Mouse (Mus musculus) lung, embryonic 15.5 days (tissue): ENCODE results near the gene Prkar2b. TPM values are rescaled to one million over a fixed set of nuclear protein-coding genes. Genes with fewer than 3 reads are reported as not detected.

Experiments used
- ATAC-seq: fragments of 200-750 bp; cut with Nextera tagmentation; 2 replicates; pipeline ENCODE4 v1.8.0; 2017; ENCODE audit warnings: moderate number of reproducible peaks, borderline replicate concordance; ENCODE audit not compliant: low FRiP score, low TSS enrichment; ENCODE audit errors: extremely low read depth
- H3K27ac ChIP-seq: fragments of 300-500 bp; sonication (generic); 2 replicates; pipeline ENCODE4 v1.5.1; 2015; ENCODE audit warnings: moderate library complexity, mild to moderate bottlenecking, inconsistent platforms
- H3K27me3 ChIP-seq: fragments of 300-500 bp; sonication (generic); 2 replicates; pipeline ENCODE4 v1.6.1; 2015; ENCODE audit warnings: inconsistent platforms
- H3K36me3 ChIP-seq: fragments of 300-500 bp; sonication (generic); 2 replicates; pipeline ENCODE4 v1.6.1; 2015; ENCODE audit warnings: inconsistent platforms
- H3K4me1 ChIP-seq: fragments of 300-500 bp; sonication (generic); 2 replicates; pipeline ENCODE4 v1.6.1; 2015; ENCODE audit warnings: inconsistent platforms
- H3K4me2 ChIP-seq: fragments of 300-500 bp; sonication (generic); 2 replicates; pipeline ENCODE4 v1.6.1; 2015; ENCODE audit warnings: inconsistent platforms, mild to moderate bottlenecking, moderate library complexity
- H3K4me3 ChIP-seq: fragments of 300-500 bp; sonication (generic); 2 replicates; pipeline ENCODE4 v1.5.1; 2015; ENCODE audit warnings: mild to moderate bottlenecking, inconsistent platforms
- H3K9ac ChIP-seq: fragments of 300-500 bp; sonication (generic); 2 replicates; pipeline ENCODE4 v1.6.1; 2015; ENCODE audit warnings: inconsistent platforms
- H3K9me3 ChIP-seq: fragments of 300-500 bp; sonication (generic); 2 replicates; pipeline ENCODE4 v1.6.1; 2016; ENCODE audit warnings: inconsistent platforms
- WGBS: fragments of 180-500 bp; shearing (Covaris S2); methylation state at CpG from one replicate; pipeline ENCODE4 v1.1.7; 2015; 5-methylcytosine and 5-hydroxymethylcytosine counted together
- polyA plus RNA-seq: library from polyadenylated mRNA; unstranded; fragments of >200 nt; fragmentation: Nextera tagmentation; extraction: Ambion mirVana; gene quantifications from 2 replicates; pipeline ENCODE4 v1.2.1, GENCODE M21; 2015

Gene Prkar2b
- polyA plus RNA-seq, 1 experiment from 2014 or later, result 21.4 TPM

- H3K27me3 ChIP-seq, result no peaks in the 10 kb centered on the region
- H3K27ac ChIP-seq, result peak within 1 kb of the TSS; percentile 99
- H3K36me3 ChIP-seq, result no peaks in the 10 kb centered on the region
- 0 out of 2 replicates have a peak, but pooled peaks cover 2% of the 10 kb centered on the region for H3K4me1 ChIP-seq
- peak within 1 kb of the TSS; percentile 85 for H3K4me3 ChIP-seq
- WGBS, result under 1% methylated on average over 68 of the region's 71 CpGs
- peak within 1 kb of the TSS; percentile 85 for H3K9ac ChIP-seq
- peak within 1 kb of the TSS; percentile 59 for H3K4me2 ChIP-seq
- H3K9me3 ChIP-seq, result no peaks in the 10 kb centered on the region
- ATAC-seq, result peak; percentile 97
Measured at GRCm38 (mm10) chr12:31949759-31950658, 111.1 kb downstream of the Prkar2b start, which contains the start of gene Hbp1. Gene Hbp1 (minus strand): TSS chr12:31950535.

- WGBS, result under 1% methylated on average over 58 of the region's 58 CpGs
- Histone ChIP-seq H3K4me1 (0 out of 2 replicates have a peak, but pooled peaks cover 2% of the 10 kb centered on the region), H3K36me3 (no peaks in the 10 kb centered on the region), H3K27ac (peak overlapping the region; percentile 99), H3K27me3 (no peaks in the 10 kb centered on the region), H3K9ac (peak overlapping the region; percentile 85), H3K4me2 (peak overlapping the region; percentile 55), H3K9me3 (no peaks in the 10 kb centered on the region), H3K4me3 (peak overlapping the region; percentile 85)
- ATAC-seq, result peak; percentile 69
Measured at GRCm38 (mm10) chr12:31949193-31949741, 111.8 kb downstream of the Prkar2b start.

GRCm38 (mm10) chr12:31948101-31949000 is 112.7 kb downstream of the Prkar2b start:
- 20% methylated on average over 7 of the region's 7 CpGs for WGBS
- Histone ChIP-seq H3K4me2 (peak overlapping the region; percentile 55), H3K4me3 (peak overlapping the region; percentile 85), H3K27ac (peak overlapping the region; percentile 99), H3K36me3 (peaks cover 6% of the 10 kb centered on the region; the same call in 1 of the 2 replicates), H3K9ac (peak overlapping the region; percentile 85), H3K4me1 (0 out of 2 replicates have a peak, but pooled peaks cover 2% of the 10 kb centered on the region), H3K27me3 (no peaks in the 10 kb centered on the region), H3K9me3 (no peaks in the 10 kb centered on the region)
- no peak for ATAC-seq

- no peak for ATAC-seq
- WGBS, result 87% methylated on average over 5 of the region's 5 CpGs
- H3K4me2 ChIP-seq, result no peak overlapping the region
Measured at GRCm38 (mm10) chr12:31947476-31947875, 113.6 kb downstream of the Prkar2b start.

GRCm38 (mm10) chr12:31944405-31944804 is 116.7 kb downstream of the Prkar2b start:
- no peak overlapping the region for H3K27ac ChIP-seq
- H3K9me3 ChIP-seq, result no peaks in the 10 kb centered on the region
- no peak for ATAC-seq
- no peak overlapping the region for H3K4me2 ChIP-seq
- no peak overlapping the region for H3K4me3 ChIP-seq
- 86% methylated on average over 2 of the region's 2 CpGs for WGBS
- no peak overlapping the region for H3K9ac ChIP-seq
- no peaks in the 10 kb centered on the region for H3K27me3 ChIP-seq
- H3K4me1 ChIP-seq, result 0 out of 2 replicates have a peak, but pooled peaks cover 2% of the 10 kb centered on the region
- H3K36me3 ChIP-seq, result peaks cover 30% of the 10 kb centered on the region

More at GRCm38 (mm10) chr12:31947476-31947875, 113.6 kb downstream of the Prkar2b start:
- no peak overlapping the region for H3K9ac ChIP-seq
- no peak overlapping the region for H3K4me3 ChIP-seq
- no peak overlapping the region for H3K27ac ChIP-seq
- no peaks in the 10 kb centered on the region for H3K9me3 ChIP-seq
- H3K4me1 ChIP-seq, result 0 out of 2 replicates have a peak, but pooled peaks cover 2% of the 10 kb centered on the region
- peaks cover 13% of the 10 kb centered on the region for H3K36me3 ChIP-seq
- no peaks in the 10 kb centered on the region for H3K27me3 ChIP-seq

- Histone ChIP-seq H3K9ac (no peak overlapping the region), H3K4me3 (no peak overlapping the region), H3K4me1 (no peaks in the 10 kb centered on the region), H3K4me2 (no peak overlapping the region), H3K36me3 (peaks cover 43% of the 10 kb centered on the region), H3K9me3 (no peaks in the 10 kb centered on the region), H3K27me3 (no peaks in the 10 kb centered on the region), H3K27ac (no peak overlapping the region)
- WGBS, result 80% methylated on average over 4 of the region's 4 CpGs
- ATAC-seq, result no peak
Measured at GRCm38 (mm10) chr12:31943020-31943654, 118.0 kb downstream of the Prkar2b start.

- no peak for ATAC-seq
- peaks cover 77% of the 10 kb centered on the region for H3K36me3 ChIP-seq
- H3K27me3 ChIP-seq, result no peaks in the 10 kb centered on the region
- no peak overlapping the region for H3K4me3 ChIP-seq
- no peak overlapping the region for H3K9ac ChIP-seq
- H3K9me3 ChIP-seq, result no peaks in the 10 kb centered on the region
- H3K4me1 ChIP-seq, result no peaks in the 10 kb centered on the region
- no peak overlapping the region for H3K27ac ChIP-seq
- H3K4me2 ChIP-seq, result no peak overlapping the region
Measured at GRCm38 (mm10) chr12:31939026-31939425, 122.1 kb downstream of the Prkar2b start.

GRCm38 (mm10) chr12:31938391-31938997 is 122.6 kb downstream of the Prkar2b start:
- Histone ChIP-seq H3K4me2 (no peak overlapping the region), H3K9me3 (no peaks in the 10 kb centered on the region), H3K9ac (no peak overlapping the region), H3K36me3 (peaks cover 77% of the 10 kb centered on the region), H3K4me1 (no peaks in the 10 kb centered on the region), H3K4me3 (no peak overlapping the region), H3K27me3 (no peaks in the 10 kb centered on the region), H3K27ac (no peak overlapping the region)
- WGBS, result 91% methylated on average over 4 of the region's 4 CpGs
- no peak for ATAC-seq

GRCm38 (mm10) chr12:31937613-31938012 is 123.5 kb downstream of the Prkar2b start:
- 83% methylated on average over 3 of the region's 3 CpGs for WGBS
- Histone ChIP-seq H3K4me2 (no peak overlapping the region), H3K4me1 (no peaks in the 10 kb centered on the region), H3K9ac (no peak overlapping the region), H3K4me3 (no peak overlapping the region), H3K27me3 (no peaks in the 10 kb centered on the region), H3K27ac (no peak overlapping the region), H3K36me3 (peaks cover 76% of the 10 kb centered on the region), H3K9me3 (no peaks in the 10 kb centered on the region)
- no peak for ATAC-seq

- H3K27me3 ChIP-seq, result no peaks in the 10 kb centered on the region
- H3K9ac ChIP-seq, result no peak overlapping the region
- no peak overlapping the region for H3K4me3 ChIP-seq
- H3K4me2 ChIP-seq, result no peak overlapping the region
- H3K4me1 ChIP-seq, result no peaks in the 10 kb centered on the region
- no peak for ATAC-seq
- no peak overlapping the region for H3K27ac ChIP-seq
- no peaks in the 10 kb centered on the region for H3K9me3 ChIP-seq
- H3K36me3 ChIP-seq, result peaks cover 80% of the 10 kb centered on the region
- WGBS, result 54% methylated on average over 6 of the region's 6 CpGs
Measured at GRCm38 (mm10) chr12:31936657-31937300, 124.3 kb downstream of the Prkar2b start.
